Mouse (Mus musculus) erythroblast, embryonic 14.5 days (primary cell): ENCODE data around the gene Gm45785. TPM values are rescaled to one million over a fixed set of nuclear protein-coding genes. Genes with fewer than 3 reads are reported as not detected.

Experiments
- H3K27me3 ChIP-seq: 2 replicates; pipeline ENCODE4 v1.6.1; 2012; ENCODE audit warnings: inconsistent platforms; ENCODE audit not compliant: control insufficient read depth
- H3K36me3 ChIP-seq: 2 replicates; pipeline ENCODE4 v1.6.1; 2012; ENCODE audit warnings: mild to moderate bottlenecking, inconsistent platforms; ENCODE audit not compliant: control insufficient read depth
- H3K4me1 ChIP-seq: 2 replicates; pipeline ENCODE4 v1.6.1; 2012; ENCODE audit warnings: inconsistent platforms; ENCODE audit not compliant: control insufficient read depth
- H3K4me3 ChIP-seq: replicated peaks from 2 replicates; pipeline ENCODE3; 2012; ENCODE audit warnings: moderate library complexity, mild to moderate bottlenecking, inconsistent platforms
- H3K9me3 ChIP-seq: 2 replicates; pipeline ENCODE4 v1.6.1; 2012; ENCODE audit warnings: low read length, inconsistent platforms, mixed read lengths; ENCODE audit not compliant: control insufficient read depth
- GATA1 ChIP-seq: IDR thresholded peaks from 2 replicates; pipeline ENCODE4 v1.6.1; 2012; ENCODE audit warnings: low read length, inconsistent platforms, mixed read lengths
- TAL1 ChIP-seq: IDR thresholded peaks from 3 replicates; pipeline ENCODE4 v1.6.1; 2012; ENCODE audit warnings: low read length, inconsistent platforms, mixed read lengths
- polyA plus RNA-seq: library from polyadenylated mRNA; stranded (reverse); fragments of >175 nt; gene quantifications from 2 replicates; pipeline ENCODE4 v1.2.3, GENCODE M21; 2012

The Gm45785 gene
- polyA plus RNA-seq, 1 experiment = not detected

DNA sequence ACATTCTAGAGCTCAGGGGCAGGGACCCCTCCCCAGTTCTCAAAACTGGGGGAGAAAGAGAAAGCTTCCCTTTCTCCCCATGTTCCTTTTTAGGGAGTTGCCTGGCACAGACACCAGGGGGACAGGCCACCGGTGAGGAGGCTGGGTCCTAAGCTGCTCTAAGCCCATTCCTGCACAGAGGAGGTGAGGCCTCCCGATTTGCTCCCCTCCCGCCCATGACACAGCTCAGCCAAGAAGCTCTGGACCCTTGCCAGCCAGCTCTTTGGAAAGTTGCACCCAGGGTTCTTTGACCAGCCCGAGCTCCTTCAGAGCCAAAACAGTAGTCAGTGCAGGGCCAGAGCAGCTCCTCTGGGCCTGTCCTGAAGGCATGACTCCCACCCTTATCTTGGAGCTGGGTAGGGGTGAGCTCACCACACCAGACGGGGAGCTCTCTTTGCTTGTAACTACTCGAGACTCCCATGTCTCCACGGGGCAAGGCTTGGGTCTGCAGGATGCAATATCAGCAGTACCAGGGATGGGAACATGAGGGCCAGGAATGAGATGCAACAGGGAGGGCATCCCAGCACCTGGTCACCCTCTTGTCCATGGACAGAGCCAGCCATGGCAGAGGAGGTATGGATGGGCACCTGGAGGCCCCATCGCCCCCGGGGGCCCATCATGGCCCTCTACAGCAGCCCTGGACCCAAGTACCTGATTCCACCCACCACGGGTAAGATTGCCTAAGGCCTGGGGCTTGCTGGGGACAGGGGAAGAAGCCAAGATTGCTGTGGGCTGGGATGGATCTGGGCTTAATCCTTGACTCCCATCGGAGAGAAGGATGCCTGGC lies 8.2 kb downstream of the Gm45785 start, which contains the start of gene Odf3:
Odf3 (plus strand) TSS at position 51 of the 826 bp plus-strand sequence.
- Histone ChIP-seq H3K36me3 (peaks cover 20% of the 10 kb centered on the region), H3K4me1 (peaks cover 3% of the 10 kb centered on the region), H3K9me3 (no peaks in the 10 kb centered on the region), H3K27me3 (peaks cover 5% of the 10 kb centered on the region), H3K4me3 (no peak within 1 kb of the TSS)
- TF ChIP-seq TAL1 (no peak), GATA1 (no peak)

DNA sequence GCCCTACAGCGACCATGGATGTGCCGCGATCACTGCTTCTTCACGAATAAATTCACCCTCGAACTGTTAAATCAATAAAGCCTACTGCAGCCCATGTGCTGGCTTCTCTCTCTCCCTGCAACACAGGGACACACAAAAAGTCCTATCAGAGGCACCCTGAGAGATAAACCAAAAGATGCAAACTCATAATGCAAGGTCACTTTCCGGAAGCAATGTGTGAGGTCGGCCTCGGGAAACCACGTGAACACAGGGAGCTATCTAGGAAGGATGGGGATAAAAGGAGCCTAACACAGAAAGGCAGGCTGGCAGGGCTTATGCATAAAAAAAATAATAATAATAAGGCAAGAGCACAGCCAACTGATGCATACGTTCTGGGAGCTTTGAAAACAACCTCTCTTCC lies 9.5 kb downstream of the Gm45785 start:
- peaks cover 7% of the 10 kb centered on the region for H3K36me3 ChIP-seq
- TF ChIP-seq TAL1 (no peak), GATA1 (no peak)
- no peaks in the 10 kb centered on the region for H3K9me3 ChIP-seq
- peaks cover 15% of the 10 kb centered on the region for H3K27me3 ChIP-seq
- H3K4me1 ChIP-seq = no peaks in the 10 kb centered on the region
- H3K4me3 ChIP-seq = no peak overlapping the region

DNA sequence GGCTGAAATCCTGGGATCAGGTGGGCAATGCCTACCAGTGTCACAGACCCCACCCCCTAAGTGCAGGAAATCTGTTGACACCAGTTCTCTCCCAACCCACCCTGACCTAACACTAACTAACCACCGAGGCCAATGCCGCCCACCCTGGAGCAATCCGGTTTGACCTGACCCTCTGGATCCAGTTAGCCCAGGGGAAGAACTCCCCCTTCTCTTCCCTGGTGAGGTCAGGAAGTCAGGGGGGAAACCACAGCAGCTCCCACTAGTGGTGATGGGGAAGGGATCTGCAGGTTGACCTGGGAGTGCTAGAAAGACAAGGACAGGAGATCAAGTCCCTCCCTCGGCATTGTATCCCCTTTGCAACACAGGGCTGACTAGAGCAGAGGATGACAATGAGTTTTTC lies 10.4 kb downstream of the Gm45785 start:
- Histone ChIP-seq H3K9me3 (no peaks in the 10 kb centered on the region), H3K27me3 (peaks cover 24% of the 10 kb centered on the region), H3K4me1 (no peaks in the 10 kb centered on the region), H3K36me3 (peaks cover 3% of the 10 kb centered on the region; the same call in 1 of the 2 replicates), H3K4me3 (no peak overlapping the region)
- TF ChIP-seq TAL1 (no peak), GATA1 (no peak)

DNA sequence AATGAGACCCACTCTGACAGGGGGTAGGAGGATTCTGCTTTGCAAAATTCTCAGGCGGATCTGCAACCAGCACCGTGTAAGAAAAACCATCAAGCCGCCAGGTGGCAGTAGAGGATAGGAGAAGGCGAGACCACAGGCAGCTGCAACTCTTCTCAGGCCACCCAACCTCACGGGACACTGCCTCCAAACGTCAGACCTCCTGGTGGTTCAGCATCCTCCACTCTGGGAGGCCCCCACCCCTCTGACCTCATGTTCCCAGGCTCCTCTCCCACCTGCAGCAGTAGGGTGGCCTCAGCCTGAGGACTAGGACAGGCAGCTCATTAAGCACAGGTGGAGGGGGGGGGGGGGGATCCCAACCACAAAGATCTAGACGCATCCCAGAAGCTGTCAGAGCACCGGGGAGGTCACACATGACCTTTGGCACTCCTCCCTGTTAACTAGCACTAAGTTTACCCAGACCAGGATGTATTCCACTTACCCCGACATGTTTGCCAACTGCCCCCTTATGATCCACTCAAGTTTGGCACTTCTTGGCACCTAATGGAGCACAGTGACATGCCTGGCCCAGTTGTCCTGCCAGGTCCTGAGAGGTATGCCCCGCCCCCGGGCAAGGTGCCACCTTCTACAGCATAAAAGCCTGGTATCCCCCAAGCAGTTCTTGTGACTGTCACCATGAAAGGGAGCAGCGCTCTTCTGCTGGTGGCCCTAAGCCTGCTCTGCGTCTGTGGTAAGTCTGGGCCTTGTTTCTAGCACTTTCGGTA lies 11.0 kb downstream of the Gm45785 start, which contains the start of gene Scgb1c1:
Scgb1c1 (plus strand) TSS at position 643 of the 761 bp plus-strand sequence.
- H3K27me3 ChIP-seq = peaks cover 29% of the 10 kb centered on the region
- no peaks in the 10 kb centered on the region for H3K4me1 ChIP-seq
- no peak within 1 kb of the TSS for H3K4me3 ChIP-seq
- H3K36me3 ChIP-seq = no peaks in the 10 kb centered on the region
- H3K9me3 ChIP-seq = no peaks in the 10 kb centered on the region
- TF ChIP-seq GATA1 (no peak), TAL1 (no peak)

DNA sequence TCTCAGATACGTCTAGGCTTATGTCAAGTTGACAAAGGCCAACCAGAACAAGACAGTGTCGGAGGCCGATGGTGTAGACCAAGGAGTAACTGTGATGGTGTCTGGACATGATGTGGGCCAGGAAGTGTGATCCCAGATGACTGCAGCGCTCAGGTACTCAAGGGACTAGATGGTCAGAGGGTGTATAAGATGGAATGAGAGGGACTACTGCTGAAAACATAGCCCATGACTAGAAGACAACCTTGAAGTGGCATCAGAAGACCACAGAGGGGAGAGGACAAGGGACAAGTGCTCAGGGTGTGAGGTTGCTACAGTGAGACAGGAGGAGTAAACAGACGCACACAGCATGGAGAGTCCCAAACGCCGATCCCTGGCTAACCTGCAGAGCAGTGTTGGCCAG lies 12.3 kb downstream of the Gm45785 start:
- Histone ChIP-seq H3K9me3 (no peaks in the 10 kb centered on the region), H3K36me3 (no peaks in the 10 kb centered on the region), H3K27me3 (peaks cover 34% of the 10 kb centered on the region), H3K4me3 (no peak overlapping the region), H3K4me1 (no peaks in the 10 kb centered on the region)
- no peak for TF ChIP-seq GATA1
- no peak for TF ChIP-seq TAL1

DNA sequence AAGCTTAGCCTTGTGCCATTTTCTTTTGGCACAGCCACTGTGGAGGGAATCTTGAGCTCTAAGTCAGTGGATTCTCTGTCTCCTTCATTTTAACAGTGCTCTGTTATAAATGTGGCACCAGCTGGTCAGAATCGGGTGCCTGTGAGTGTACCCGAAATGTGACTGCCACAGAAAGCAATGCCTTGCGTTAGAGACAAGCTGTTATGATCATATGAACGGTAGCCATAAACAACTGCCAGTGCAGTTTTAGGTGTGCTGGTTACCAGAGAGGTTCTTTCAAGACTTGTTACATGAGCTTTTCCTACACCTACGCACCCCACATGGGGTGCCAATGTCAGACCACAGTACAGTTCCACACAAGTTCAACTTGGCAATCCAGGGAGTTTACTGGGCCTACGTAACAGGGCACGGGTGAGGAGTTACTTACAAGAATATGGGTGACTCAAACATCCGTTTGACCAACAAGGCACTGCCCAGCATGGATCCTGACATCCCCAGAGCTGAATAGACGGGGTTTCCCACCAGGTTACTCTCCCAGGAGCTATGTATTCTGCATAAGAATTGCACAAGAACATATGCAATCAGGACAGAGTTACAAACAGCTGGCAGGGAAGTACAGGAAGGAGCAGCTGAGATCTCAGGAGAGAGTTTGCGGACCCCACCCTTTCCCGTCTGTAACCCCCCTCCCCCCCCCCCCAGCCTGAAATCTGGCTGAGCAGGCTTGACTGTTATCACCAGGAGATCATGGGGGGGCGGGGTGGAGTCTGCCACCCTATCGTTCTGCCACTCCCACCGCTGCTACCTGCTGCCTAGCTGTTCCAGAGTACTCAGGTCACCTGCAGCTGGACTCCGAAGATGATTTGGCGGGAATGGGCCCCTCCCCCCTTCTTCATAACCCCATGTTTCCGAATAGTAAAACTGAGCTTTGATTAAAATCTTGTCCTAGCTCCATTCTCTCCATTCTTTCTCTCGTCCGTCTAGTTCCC lies 15.1 kb downstream of the Gm45785 start:
- Histone ChIP-seq H3K36me3 (no peaks in the 10 kb centered on the region), H3K4me3 (no peak overlapping the region), H3K9me3 (no peaks in the 10 kb centered on the region), H3K4me1 (no peaks in the 10 kb centered on the region), H3K27me3 (peaks cover 36% of the 10 kb centered on the region)
- TF ChIP-seq TAL1 (no peak), GATA1 (no peak)

DNA sequence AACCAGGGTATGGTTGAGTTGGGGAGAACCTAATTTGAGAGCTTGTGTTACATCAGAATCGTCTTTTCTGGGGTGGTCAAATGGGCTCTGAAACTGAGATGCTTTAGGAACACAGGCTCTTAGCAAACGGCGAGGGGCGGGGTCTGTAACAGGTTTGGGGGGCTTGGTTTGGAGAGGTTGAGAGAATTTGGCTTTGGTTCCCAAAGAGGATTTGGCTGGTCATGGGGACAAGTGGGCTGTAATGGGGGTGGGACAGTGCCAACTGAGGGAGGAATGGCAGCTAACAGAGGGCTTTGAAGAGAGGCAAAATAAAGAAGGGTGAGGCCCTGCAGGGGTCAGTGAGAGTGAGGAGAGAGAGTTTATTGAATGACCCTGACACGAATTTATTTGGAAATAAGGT lies 16.6 kb downstream of the Gm45785 start:
- peaks cover 36% of the 10 kb centered on the region for H3K27me3 ChIP-seq
- TF ChIP-seq GATA1 = no peak

DNA sequence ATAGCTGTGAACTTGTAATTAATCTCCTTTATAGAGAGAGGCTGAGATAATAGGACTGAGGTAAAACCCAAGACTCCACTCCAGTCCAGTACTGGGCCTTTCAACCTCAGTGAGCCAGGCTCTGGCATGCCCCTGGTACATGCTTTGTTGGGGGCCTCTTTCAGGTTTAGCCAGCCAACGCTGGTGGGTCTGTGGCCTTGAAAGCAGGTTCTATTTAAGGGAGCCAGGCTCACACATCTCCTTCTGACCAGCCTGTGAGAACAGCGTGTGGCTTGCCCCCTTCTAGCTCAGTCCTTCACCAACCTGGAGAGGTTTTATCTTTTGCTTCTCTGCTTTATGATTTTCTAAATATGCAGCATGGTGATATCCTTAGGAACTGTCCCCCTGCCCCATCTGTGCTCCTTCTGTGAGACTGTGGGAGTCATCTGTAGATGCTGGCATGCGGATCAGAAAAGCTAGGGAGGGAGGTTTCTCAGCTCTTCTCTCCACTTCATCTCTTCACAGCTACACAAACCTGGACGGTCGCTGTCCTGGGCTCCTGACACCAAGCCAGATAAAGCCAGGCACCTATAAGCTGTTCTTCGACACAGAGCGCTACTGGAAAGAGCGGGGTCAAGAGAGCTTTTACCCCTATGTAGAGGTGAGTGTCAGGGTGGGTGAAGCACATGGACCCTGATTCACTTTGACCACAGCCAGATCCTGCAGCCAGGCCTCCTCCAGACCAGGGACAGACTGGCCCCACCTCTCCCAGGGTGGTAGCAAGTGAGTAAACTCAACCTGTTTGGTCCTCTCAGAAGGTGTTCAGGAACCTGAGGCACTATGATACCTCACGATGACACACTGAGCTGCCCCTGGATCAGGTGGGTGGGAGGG lies 19.7 kb downstream of the Gm45785 start:
- Histone ChIP-seq H3K4me1 (peaks cover 10% of the 10 kb centered on the region), H3K36me3 (no peaks in the 10 kb centered on the region), H3K4me3 (no peak overlapping the region), H3K9me3 (no peaks in the 10 kb centered on the region), H3K27me3 (peaks cover 19% of the 10 kb centered on the region)
- TF ChIP-seq GATA1 = no peak
- no peak for TF ChIP-seq TAL1

More for the DNA sequence above, 16.6 kb downstream of the Gm45785 start:
- H3K4me1 ChIP-seq = peaks cover 10% of the 10 kb centered on the region
- no peaks in the 10 kb centered on the region for H3K36me3 ChIP-seq
- no peaks in the 10 kb centered on the region for H3K9me3 ChIP-seq
- no peak overlapping the region for H3K4me3 ChIP-seq
